Mouse (Mus musculus) hindbrain, postnatal 0 days (tissue): Measurements from ENCODE around the gene Vmn2r6. TPM values are rescaled to one million over a fixed set of nuclear protein-coding genes. Genes with fewer than 3 reads are reported as not detected.
"Not testable (repeated sequence)": the region's sequence is repeated elsewhere in the genome, so short reads cannot be mapped to it uniquely, and the experiment has no call there.

Source experiments
- ATAC-seq: fragments of 200-750 bp; cut with Nextera tagmentation; 2 replicates; pipeline ENCODE4 v1.8.0; 2017; ENCODE audit warnings: mild to moderate bottlenecking, moderate TSS enrichment, moderate library complexity
- DNase-seq: peaks from one replicate; pipeline ENCODE4 v3.0.0-alpha.2; 2015; ENCODE audit warnings: low spot score
- H3K27ac ChIP-seq: fragments of 300-500 bp; sonication (generic); 2 replicates; pipeline ENCODE4 v1.5.1; 2014; ENCODE audit warnings: mild to moderate bottlenecking
- H3K27me3 ChIP-seq: fragments of 300-500 bp; sonication (generic); 2 replicates; pipeline ENCODE4 v1.6.1; 2014; ENCODE audit warnings: low read length, mixed read lengths; ENCODE audit not compliant: insufficient read depth
- H3K36me3 ChIP-seq: fragments of 300-500 bp; sonication (generic); 2 replicates; pipeline ENCODE4 v1.6.1; 2014; ENCODE audit warnings: low read length, mixed read lengths; ENCODE audit not compliant: insufficient read depth
- H3K4me1 ChIP-seq: fragments of 300-500 bp; sonication (generic); 2 replicates; pipeline ENCODE4 v1.6.1; 2014; ENCODE audit warnings: antibody characterized with exemption, low read length, mixed read lengths; ENCODE audit not compliant: insufficient read depth
- H3K4me2 ChIP-seq: fragments of 300-500 bp; sonication (generic); 2 replicates; pipeline ENCODE4 v1.6.1; 2014; ENCODE audit warnings: low read depth, mild to moderate bottlenecking, low read length, moderate library complexity, mixed read lengths
- H3K4me3 ChIP-seq: fragments of 300-500 bp; sonication (generic); 2 replicates; pipeline ENCODE4 v1.5.1; 2014; ENCODE audit warnings: low read length
- H3K9ac ChIP-seq: fragments of 300-500 bp; sonication (generic); replicated peaks from 2 replicates; pipeline ENCODE4 v1.6.1; 2014; ENCODE audit warnings: mild to moderate bottlenecking, low read length, moderate library complexity, mixed read lengths
- H3K9me3 ChIP-seq: fragments of 300-500 bp; sonication (generic); 2 replicates; pipeline ENCODE4 v1.6.1; 2016; ENCODE audit warnings: low read length, mixed read lengths
- CTCF ChIP-seq: IDR thresholded peaks from 2 replicates; pipeline ENCODE4 v1.5.1; 2016; ENCODE audit warnings: antibody characterized with exemption, control low read depth, low read depth
- WGBS: fragments of 180-500 bp; shearing (Covaris S2); extraction: QIAGEN DNeasy Blood & Tissue Kit; methylation state at CpG from one replicate; pipeline ENCODE4 v1.1.7; 2014; 5-methylcytosine and 5-hydroxymethylcytosine counted together
- polyA plus RNA-seq: library from polyadenylated mRNA; unstranded; fragments of >200 nt; fragmentation: Nextera tagmentation; extraction: Ambion mirVana; gene quantifications from 2 replicates; pipeline ENCODE4 v1.2.1, GENCODE M21; 2015
- total RNA-seq: library from RNA; depleted of rRNA; stranded (reverse); fragments of >200 nt; gene quantifications from 2 replicates; pipeline ENCODE4 v1.2.3, GENCODE M21; 2014; rRNA removed

Gene Vmn2r6
- total RNA-seq (not detected in 2 replicates), polyA plus RNA-seq (not detected in 2 replicates)

DNA sequence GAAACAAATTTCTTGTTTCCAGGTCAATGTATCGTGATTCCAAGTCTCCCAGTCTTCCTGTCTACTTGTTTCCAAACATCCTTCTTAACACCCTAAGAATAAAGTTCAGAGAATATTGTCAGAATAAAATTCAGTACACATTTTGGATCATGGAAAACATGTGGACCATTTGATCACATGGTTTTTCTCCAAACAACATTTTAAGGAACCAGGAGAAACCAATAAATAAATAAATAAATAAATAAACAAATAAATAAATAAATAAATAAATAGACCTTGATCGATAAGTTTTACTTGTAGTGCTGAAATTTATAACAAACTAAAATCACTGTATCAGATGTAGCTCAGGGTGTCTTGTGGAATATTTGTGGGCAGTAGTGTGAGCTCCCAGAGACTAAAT lies at the start of gene Vmn2r6:
Gene Vmn2r6 (minus strand): TSS at position 101 of the 400 bp plus-strand sequence.
- H3K4me1 ChIP-seq, H3K4me2 ChIP-seq, ATAC-seq, H3K9ac ChIP-seq, DNase-seq, H3K9me3 ChIP-seq, H3K36me3 ChIP-seq, H3K27ac ChIP-seq, H3K4me3 ChIP-seq, H3K27me3 ChIP-seq: not testable (repeated sequence)
- WGBS, result 94% methylated on average over 2 of the region's 2 CpGs

DNA sequence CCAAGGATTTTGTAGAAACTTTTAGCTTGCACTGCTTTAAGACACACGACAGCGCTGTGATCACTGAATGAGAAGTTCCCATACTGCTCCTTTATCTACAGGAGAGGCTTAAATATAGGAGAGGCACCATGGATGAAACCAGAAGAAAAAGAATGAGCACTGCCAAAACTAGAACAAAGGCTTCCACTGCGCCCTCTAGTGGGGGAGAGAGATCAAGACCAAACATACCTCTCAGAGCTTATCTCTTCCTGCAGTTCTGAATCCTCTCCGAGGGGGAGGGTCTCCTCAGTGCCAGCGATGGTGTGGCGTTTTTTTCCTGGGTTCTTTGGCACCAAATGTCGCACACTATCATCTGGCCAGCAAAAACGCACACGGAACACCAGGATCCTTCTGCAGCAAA lies 22.0 kb upstream of the Vmn2r6 start:
- no peak overlapping the region for H3K27ac ChIP-seq
- no peaks in the 10 kb centered on the region for H3K9me3 ChIP-seq
- no peak overlapping the region for H3K9ac ChIP-seq
- no peaks in the 10 kb centered on the region for H3K36me3 ChIP-seq
- H3K4me2 ChIP-seq, result no peak overlapping the region
- ATAC-seq, result no peak
- H3K27me3 ChIP-seq, result no peaks in the 10 kb centered on the region
- DNase-seq, result no peak
- H3K4me1 ChIP-seq, result no peaks in the 10 kb centered on the region
- no peak overlapping the region for H3K4me3 ChIP-seq
- peak; percentile 29; the same call in 1 of the 2 replicates for TF ChIP-seq CTCF
- WGBS, result 67% methylated on average over 9 of the region's 9 CpGs

GRCm38 (mm10) chr3:64568793-64569192 lies 3.2 kb upstream of the Vmn2r6 start:
- not testable (repeated sequence) for H3K4me2 ChIP-seq, DNase-seq, H3K9me3 ChIP-seq, H3K9ac ChIP-seq, H3K27me3 ChIP-seq, ATAC-seq, H3K4me1 ChIP-seq, H3K4me3 ChIP-seq, H3K36me3 ChIP-seq, H3K27ac ChIP-seq
- WGBS, result 55% methylated on average over 2 of the region's 2 CpGs

- not testable (repeated sequence) for H3K9ac ChIP-seq, H3K27ac ChIP-seq, H3K9me3 ChIP-seq, DNase-seq, H3K4me3 ChIP-seq, H3K4me2 ChIP-seq, H3K4me1 ChIP-seq, H3K27me3 ChIP-seq, ATAC-seq, H3K36me3 ChIP-seq
- WGBS, result 86% methylated on average over 1 of the region's 1 CpGs
These were observed 42.0 kb downstream of the Vmn2r6 start for GRCm38 (mm10) chr3:64523585-64523984.

GRCm38 (mm10) chr3:64509742-64510141 lies 55.9 kb downstream of the Vmn2r6 start, which contains the start of gene Vmn2r5:
TSS of gene Vmn2r5 (minus strand) at chr3:64509842.
- not testable (repeated sequence) for H3K9me3 ChIP-seq, H3K4me1 ChIP-seq, H3K36me3 ChIP-seq, H3K4me3 ChIP-seq, ATAC-seq, H3K4me2 ChIP-seq, DNase-seq, H3K27ac ChIP-seq, H3K27me3 ChIP-seq, H3K9ac ChIP-seq
- WGBS, result no CpG with 5 or more reads among the region's 2 CpGs

Other genes starting within 250 kb of the Vmn2r6 start
- not detected in 2 replicates for gene Vmn2r4, start 150.5 kb downstream of the Vmn2r6 start, total RNA-seq
- gene Vmn2r4, start 150.5 kb downstream of the Vmn2r6 start, polyA plus RNA-seq, result not detected in 2 replicates
- gene Vmn2r5, start 56.0 kb downstream of the Vmn2r6 start, total RNA-seq, result not detected in 2 replicates
- gene Vmn2r5, start 56.0 kb downstream of the Vmn2r6 start, polyA plus RNA-seq, result not detected in 2 replicates